Mouse (Mus musculus): ENCODE results near the gene Tob2.

GRCm38 (mm10) chr15:81885418-81885934, 26.9 kb upstream of the Tob2 start:
- no peak for TF ChIP-seq CTCF (IDR thresholded peaks at IDR 0.05; ENCODE audit: low read depth)
- no peak for TF ChIP-seq EP300 (IDR thresholded peaks at IDR 0.05; ENCODE audit: low read depth)

Measured in heart, postnatal 0 days (tissue).